Mouse (Mus musculus) inflammation-experienced regulatory T-cells, adult 6 months (primary cell): ENCODE measurements around the gene Trim63. TPM values are rescaled to one million over a fixed set of nuclear protein-coding genes. Genes with fewer than 3 reads are reported as not detected.
"Not testable (repeated sequence)": the region's sequence is repeated elsewhere in the genome, so short reads cannot be mapped to it uniquely, and the experiment has no call there.

Experiments used
- ATAC-seq: one replicate; pipeline ENCODE4 v1.8.0; 2017
- polyA plus RNA-seq, 3 experiments: library from polyadenylated mRNA; unstranded; fragments of 100-300 nt; shearing (Covaris generic); gene quantifications; one replicate each; pipeline ENCODE4 v1.2.1; 2017

Trim63 gene
- polyA plus RNA-seq: not detected

GRCm38 (mm10) chr4:134314876-134315275, at the start of gene Trim63:
Trim63 (plus strand) TSS chr4:134315120.
- ATAC-seq: no peak

- no peak for ATAC-seq
These were observed 48.9 kb upstream of the Trim63 start for GRCm38 (mm10) chr4:134265860-134266585.

DNA sequence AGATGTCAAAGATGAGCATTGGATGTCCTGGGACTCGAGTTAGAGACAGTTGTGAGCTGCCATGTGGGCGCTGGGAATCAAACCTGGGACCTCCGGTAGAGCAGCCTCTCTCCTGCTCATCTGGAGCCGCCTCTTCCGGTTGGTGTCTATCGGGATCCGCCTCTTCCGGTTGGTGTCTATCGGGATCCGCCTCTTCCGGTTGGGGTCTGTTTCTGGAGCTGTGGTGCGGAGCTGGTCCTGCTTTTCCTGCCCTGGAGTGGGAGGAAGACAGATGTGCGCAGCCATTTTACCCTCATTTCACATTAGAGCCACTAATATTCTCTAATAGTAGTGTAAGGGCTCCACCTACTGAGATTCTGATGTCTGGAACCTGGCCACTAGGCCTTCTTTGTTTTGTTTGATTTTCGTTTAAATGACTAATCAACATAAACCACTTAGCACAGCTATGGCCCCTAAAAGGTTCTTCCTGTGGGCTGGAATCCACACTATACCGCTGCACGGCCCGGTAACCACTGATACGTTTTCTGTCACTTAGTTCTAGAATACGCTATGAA, 46.7 kb upstream of the Trim63 start:
- no peak for ATAC-seq

- ATAC-seq: not testable (repeated sequence)
These were observed 45.3 kb upstream of the Trim63 start for GRCm38 (mm10) chr4:134269622-134270021.

DNA sequence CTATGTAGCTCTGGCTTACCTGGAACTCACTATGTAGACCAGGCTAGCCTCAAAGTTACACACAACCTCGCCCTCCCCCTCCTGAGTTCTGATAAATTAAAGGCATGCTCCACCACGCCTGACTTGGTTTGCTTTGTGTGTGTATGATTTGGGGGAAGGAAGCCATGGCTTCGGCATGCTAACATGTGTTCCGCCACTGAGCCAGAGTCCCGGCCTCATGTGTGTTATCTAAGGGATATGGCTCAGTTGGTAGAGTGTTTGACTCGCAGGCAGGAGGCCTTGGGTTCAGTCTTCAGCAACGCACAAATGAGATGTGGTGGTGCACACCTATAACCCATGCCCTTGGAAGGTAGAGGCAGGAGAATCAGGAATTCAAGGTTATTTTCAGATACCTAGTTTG, 42.9 kb upstream of the Trim63 start:
- ATAC-seq: no peak

DNA sequence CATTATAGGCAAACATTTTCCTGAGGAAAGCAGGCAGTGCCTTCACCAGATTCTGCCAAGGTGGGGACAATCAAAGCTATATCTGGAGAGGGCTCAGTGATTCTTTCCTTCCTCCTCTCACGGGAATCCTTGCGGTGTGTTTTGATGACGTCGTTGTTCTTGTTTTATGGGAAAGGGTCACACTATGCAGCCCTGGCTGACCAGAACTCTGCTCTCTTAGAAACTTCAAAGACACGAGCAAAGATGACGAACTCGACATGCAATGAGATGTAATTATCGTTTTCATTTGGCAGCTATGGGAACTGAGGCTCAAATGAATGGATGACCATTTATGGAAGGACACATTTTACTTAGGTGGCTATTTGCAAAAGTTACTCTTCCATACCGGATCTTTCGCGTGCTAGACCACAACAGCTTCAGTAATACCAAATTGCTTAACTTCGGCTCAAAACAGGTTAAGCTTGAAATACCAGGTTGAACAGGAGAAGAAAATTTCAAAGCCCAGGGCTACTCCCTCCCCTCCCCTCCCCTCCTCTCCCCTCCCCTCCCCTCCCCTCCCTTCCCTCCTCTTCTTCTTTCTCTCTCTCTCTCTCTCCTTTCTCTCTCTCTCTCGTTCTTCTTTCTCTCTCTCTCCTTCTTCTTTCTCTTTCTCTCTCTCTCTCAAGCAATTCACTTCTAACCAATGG, 42.0 kb upstream of the Trim63 start:
- ATAC-seq: no peak

GRCm38 (mm10) chr4:134273417-134274345, 41.2 kb upstream of the Trim63 start:
- peak; percentile 99 for ATAC-seq

DNA sequence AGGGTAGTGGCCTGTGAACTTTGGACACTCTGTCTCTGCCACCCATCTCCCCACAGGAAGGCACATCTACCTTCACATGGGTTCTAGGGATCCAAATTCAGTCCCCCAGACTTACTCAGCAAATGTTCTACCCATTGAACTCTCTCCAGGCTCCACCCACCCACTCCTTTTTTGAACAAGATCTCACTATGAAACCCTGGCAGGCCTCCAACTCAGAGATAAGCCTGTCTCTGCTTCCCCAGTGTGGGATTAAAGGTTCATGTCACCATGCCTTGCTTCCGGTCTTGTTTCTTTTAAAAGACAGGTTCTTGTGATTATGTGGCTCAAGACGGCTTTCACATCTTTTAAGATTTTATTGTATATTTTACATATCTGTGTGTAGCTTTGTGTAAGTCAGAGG, 30.0 kb upstream of the Trim63 start:
- no peak for ATAC-seq

DNA sequence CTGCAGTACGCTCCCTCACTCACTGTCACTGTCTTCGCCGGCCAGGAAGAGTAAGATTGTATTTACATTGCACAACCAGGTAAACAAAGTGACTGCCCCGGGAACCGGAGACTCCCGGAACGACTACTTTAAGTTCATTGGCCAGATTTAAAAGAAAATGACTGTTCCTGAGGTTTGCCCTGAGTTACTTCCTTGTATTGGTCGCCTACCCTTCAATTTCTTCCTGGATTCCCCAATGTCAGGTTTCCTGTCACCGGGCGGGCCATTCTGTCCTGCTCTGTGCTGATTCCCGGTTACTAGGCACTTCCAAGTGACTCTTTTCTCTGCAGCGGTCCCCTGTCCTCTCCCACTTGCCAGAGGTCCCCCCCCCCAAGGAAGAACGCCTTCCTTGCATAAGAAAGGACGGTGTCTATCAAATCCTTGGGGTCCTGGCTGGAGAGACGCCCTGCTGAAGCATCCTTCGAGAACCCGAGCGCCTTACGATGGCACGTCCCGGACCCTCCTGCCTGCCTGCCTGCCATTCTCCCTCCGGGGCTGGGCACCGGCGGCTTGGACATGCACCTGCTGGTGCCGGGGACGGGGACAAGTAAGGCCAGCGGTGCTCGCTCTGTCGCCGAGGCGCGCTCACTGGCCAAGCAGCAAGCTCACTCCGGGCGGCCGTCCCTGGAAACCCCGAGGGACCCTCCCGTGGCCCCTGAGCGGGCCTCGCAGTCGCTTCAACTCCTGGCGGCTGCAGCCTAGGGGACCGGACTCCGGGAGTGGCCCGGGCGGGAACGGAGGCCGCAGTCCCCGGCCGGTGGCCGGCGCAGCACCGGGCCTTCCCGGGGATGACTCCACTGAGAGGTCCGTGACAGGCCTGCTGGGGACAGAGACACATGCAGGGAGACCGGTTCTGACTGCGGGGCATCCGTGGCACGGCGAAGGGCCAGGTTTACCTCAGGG, 28.4 kb upstream of the Trim63 start:
- no peak for ATAC-seq

GRCm38 (mm10) chr4:134287168-134287564, 27.8 kb upstream of the Trim63 start:
- ATAC-seq: peak; percentile 79

GRCm38 (mm10) chr4:134287575-134288025, 27.3 kb upstream of the Trim63 start, which contains the start of gene Pdik1l:
Pdik1l (minus strand) TSS chr4:134287895.
- peak; percentile 81 for ATAC-seq

DNA sequence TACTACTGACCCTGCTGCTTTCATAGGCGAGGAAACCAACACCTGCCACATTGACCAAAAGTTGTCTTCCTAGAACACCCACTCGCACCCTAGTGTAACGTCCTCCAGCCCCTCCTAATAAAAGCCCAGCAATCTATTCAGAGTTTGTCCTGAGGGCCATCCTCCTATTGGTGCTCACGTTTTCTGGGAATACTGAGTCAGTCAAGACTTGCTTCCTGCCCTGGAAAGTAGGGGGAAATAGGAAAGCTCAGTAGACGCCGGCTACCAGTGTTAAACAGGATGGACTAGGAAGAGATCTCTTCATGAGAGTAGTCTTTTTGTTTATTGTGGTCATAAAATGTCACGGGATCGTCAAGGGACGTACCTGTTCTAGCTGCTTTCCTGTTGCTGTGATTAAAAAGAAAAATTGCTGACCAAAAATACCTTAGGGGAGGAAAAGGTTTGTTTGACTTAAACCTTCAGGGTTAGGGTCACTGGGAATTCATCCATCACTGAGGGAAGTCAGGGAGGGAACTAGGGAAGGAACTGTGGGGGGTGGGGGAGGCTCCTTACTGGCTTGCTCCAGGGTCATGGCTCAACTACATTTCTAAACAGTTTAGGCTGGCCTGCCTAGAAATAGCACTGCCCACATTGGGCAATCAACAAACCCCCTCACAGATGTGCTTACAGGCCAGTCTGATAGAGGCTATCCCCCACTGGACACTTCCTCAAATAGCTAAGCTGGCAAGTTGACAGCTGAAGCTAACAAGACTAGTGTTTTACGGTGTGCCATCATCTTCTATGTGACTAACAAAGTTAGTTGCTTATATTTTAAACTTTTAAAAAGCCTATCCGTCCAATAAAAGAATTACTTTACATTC, 26.3 kb upstream of the Trim63 start:
- no peak for ATAC-seq

DNA sequence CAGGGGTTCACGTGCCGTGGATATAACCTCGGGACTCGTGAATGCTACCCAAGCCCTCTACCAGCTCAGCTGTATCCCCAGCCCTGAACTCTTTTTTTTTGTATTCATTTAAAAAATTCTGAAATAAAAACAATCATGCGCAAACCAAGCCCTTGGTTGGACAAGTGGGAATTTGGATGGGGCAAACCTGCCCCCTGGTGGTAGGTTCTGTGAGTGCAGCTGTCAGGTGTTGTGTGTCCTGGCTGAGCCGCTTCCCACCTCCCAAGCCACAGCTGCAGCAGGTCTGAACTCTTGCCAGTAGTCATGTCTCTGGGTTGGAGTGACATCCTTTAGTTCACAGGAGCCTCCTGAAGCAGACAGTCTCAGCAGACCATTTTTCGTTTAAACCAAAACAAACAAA, 22.9 kb upstream of the Trim63 start:
- ATAC-seq: no peak

DNA sequence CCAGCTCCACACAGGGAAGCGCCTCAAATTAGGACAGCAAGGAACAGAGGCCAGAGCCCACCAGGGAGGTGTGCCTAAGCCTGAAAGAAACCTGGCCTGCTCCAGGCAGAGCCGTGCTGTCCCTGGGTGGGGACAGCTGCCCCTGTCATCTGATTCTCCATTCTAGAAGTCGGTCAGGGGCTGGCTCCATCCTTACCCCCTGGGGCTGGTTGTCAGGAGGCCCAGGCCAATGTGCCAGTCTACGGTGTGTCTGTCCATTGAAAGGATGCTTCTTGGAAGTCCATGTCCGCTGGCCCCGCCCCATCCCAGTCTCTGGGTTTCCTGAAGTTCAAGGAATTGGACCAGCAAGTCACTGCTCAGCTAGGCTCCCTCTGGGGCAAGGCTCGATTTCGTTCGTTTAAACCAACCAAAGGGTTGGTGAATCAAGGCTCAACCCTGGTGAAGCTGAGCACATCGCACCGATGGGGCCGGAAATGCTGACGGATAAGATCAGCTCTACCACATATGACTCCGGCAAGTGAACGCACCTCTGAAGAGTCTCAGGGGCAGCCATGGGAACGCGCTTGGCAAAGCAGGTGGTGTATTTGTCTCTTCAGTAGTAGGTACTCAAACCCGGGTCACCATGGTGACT, 21.7 kb upstream of the Trim63 start:
- no peak for ATAC-seq

DNA sequence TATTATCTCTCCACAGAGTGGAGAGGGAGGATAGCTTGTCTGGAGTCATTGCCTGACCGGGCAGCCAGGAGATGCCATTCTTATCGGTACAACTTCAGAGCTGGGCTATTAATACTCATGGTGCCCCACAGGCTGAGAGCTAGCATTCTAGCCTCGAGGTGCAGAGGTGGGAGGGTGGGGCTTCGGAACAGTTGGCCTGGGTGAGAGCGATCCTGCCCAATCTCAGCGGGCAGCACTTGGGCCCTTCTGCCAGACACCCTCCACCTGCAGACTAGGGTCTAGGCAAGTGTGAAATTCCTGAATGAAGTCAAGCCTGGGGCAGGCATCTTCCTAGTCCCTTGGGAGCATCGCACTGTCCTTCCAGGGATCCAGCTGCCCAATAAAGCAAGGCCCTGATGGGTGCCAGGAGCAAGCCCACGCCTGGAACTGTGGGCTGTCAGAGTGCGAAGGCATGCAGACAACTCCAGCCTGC, 21.2 kb upstream of the Trim63 start:
- no peak for ATAC-seq

- not testable (repeated sequence) for ATAC-seq
These were observed 18.8 kb upstream of the Trim63 start for GRCm38 (mm10) chr4:134296096-134296495.

DNA sequence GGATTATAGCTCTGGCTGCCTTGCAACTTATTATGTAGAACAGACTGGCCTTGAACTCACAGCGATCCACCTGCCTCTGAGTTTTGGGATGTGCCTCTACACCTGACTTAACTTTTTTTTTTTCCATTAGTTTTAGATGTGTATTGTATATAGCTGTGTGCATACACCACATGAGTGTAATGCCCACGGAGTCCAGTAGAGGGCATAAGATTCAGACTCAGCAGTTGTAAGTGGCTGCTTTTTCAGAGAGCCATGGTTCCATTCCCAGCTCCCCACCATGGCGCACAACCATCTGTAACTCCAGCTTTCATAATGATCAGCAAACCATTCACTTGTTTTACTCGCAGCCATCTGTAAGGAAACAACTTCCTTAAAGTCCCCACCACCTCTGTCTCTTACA, 18.4 kb upstream of the Trim63 start:
- ATAC-seq: no peak

- ATAC-seq: no peak
These were observed 17.6 kb upstream of the Trim63 start for GRCm38 (mm10) chr4:134297369-134297768.

GRCm38 (mm10) chr4:134298626-134299497, 16.1 kb upstream of the Trim63 start:
- no peak for ATAC-seq
